Mouse (Mus musculus): Measurements from ENCODE around the gene Nckap5. TPM values are rescaled to one million over a fixed set of nuclear protein-coding genes. Genes with fewer than 3 reads are reported as not detected.

The Nckap5 gene
- total and polyA plus RNA-seq, 2 experiments from 2014 or later: 9.3 to 10.2 TPM

GRCm38 (mm10) chr1:125971933-125972332, 858.7 kb downstream of the Nckap5 start:
- DNase-seq: no peak
- H3K4me3 ChIP-seq (ENCODE audit: low read depth, low read length): no peak overlapping the region
- no peaks in the 10 kb centered on the region for H3K9me3 ChIP-seq (ENCODE audit: low read length)
- no peak overlapping the region for H3K4me2 ChIP-seq (ENCODE audit: low read depth)
- no peak overlapping the region for H3K27ac ChIP-seq (ENCODE audit: low read depth, low read length)
- no peak for TF ChIP-seq CTCF (IDR thresholded peaks at IDR 0.05; ENCODE audit: low read depth)
- H3K9ac ChIP-seq: no peak overlapping the region
- 19% methylated on average over 6 of the region's 6 CpGs for WGBS
- no peaks in the 10 kb centered on the region for H3K27me3 ChIP-seq (ENCODE audit: insufficient read depth, low read length)
- H3K36me3 ChIP-seq (ENCODE audit: insufficient read depth): no peaks in the 10 kb centered on the region; the same call in 1 of the 2 replicates
- ATAC-seq: peak; percentile 48; the same call in 1 of the 2 replicates
- H3K4me1 ChIP-seq (ENCODE audit: insufficient read depth): no peaks in the 10 kb centered on the region

- Histone ChIP-seq H3K4me3 (ENCODE audit: low read depth, low read length) (no peak overlapping the region), H3K27ac (ENCODE audit: low read depth, low read length) (no peak overlapping the region), H3K9me3 (ENCODE audit: low read length) (no peaks in the 10 kb centered on the region), H3K4me2 (ENCODE audit: low read depth) (no peak overlapping the region), H3K27me3 (ENCODE audit: insufficient read depth, low read length) (no peaks in the 10 kb centered on the region), H3K9ac (no peak overlapping the region), H3K4me1 (ENCODE audit: insufficient read depth) (no peaks in the 10 kb centered on the region), H3K36me3 (ENCODE audit: insufficient read depth) (no peaks in the 10 kb centered on the region; the same call in 1 of the 2 replicates)
- ATAC-seq (no peak), DNase-seq (no peak)
- WGBS: 83% methylated on average over 6 of the region's 6 CpGs
- TF ChIP-seq CTCF (IDR thresholded peaks at IDR 0.05; ENCODE audit: low read depth): no peak
Measured at GRCm38 (mm10) chr1:125967671-125968070, 862.9 kb downstream of the Nckap5 start.

GRCm38 (mm10) chr1:125951026-125951425, 879.6 kb downstream of the Nckap5 start:
- TF ChIP-seq CTCF (IDR thresholded peaks at IDR 0.05; ENCODE audit: low read depth): no peak
- Histone ChIP-seq H3K9ac (no peak overlapping the region), H3K27ac (ENCODE audit: low read depth, low read length) (no peak overlapping the region), H3K36me3 (ENCODE audit: insufficient read depth) (no peaks in the 10 kb centered on the region), H3K9me3 (ENCODE audit: low read length) (no peaks in the 10 kb centered on the region), H3K4me3 (ENCODE audit: low read depth, low read length) (no peak overlapping the region), H3K4me2 (ENCODE audit: low read depth) (no peak overlapping the region), H3K4me1 (ENCODE audit: insufficient read depth) (no peaks in the 10 kb centered on the region), H3K27me3 (ENCODE audit: insufficient read depth, low read length) (no peaks in the 10 kb centered on the region)
- ATAC-seq (no peak), DNase-seq (no peak)
- WGBS: 87% methylated on average over 3 of the region's 3 CpGs

GRCm38 (mm10) chr1:125949076-125949475, 881.5 kb downstream of the Nckap5 start:
- H3K9me3 ChIP-seq (ENCODE audit: low read length): no peaks in the 10 kb centered on the region
- H3K4me1 ChIP-seq (ENCODE audit: insufficient read depth): no peaks in the 10 kb centered on the region
- H3K9ac ChIP-seq: no peak overlapping the region
- TF ChIP-seq CTCF (IDR thresholded peaks at IDR 0.05; ENCODE audit: low read depth): no peak
- H3K27me3 ChIP-seq (ENCODE audit: insufficient read depth, low read length): no peaks in the 10 kb centered on the region
- no peak overlapping the region for H3K4me2 ChIP-seq (ENCODE audit: low read depth)
- no peak overlapping the region for H3K4me3 ChIP-seq (ENCODE audit: low read depth, low read length)
- no peak for DNase-seq
- ATAC-seq: no peak
- H3K36me3 ChIP-seq (ENCODE audit: insufficient read depth): no peaks in the 10 kb centered on the region
- 52% methylated on average over 6 of the region's 6 CpGs for WGBS
- no peak overlapping the region for H3K27ac ChIP-seq (ENCODE audit: low read depth, low read length)

GRCm38 (mm10) chr1:125945136-125945535, 885.5 kb downstream of the Nckap5 start:
- DNase-seq: peak; percentile 56
- TF ChIP-seq CTCF (IDR thresholded peaks at IDR 0.05; ENCODE audit: low read depth): no peak
- Histone ChIP-seq H3K9ac (no peak overlapping the region), H3K4me2 (ENCODE audit: low read depth) (no peak overlapping the region), H3K27ac (ENCODE audit: low read depth, low read length) (no peak overlapping the region), H3K4me3 (ENCODE audit: low read depth, low read length) (no peak overlapping the region), H3K36me3 (ENCODE audit: insufficient read depth) (no peaks in the 10 kb centered on the region), H3K4me1 (ENCODE audit: insufficient read depth) (no peaks in the 10 kb centered on the region), H3K27me3 (ENCODE audit: insufficient read depth, low read length) (no peaks in the 10 kb centered on the region), H3K9me3 (ENCODE audit: low read length) (no peaks in the 10 kb centered on the region)
- 46% methylated on average over 9 of the region's 9 CpGs for WGBS
- ATAC-seq: peak; percentile 63

- H3K9me3 ChIP-seq (ENCODE audit: low read length): no peaks in the 10 kb centered on the region
- no peaks in the 10 kb centered on the region for H3K4me1 ChIP-seq (ENCODE audit: insufficient read depth)
- H3K27me3 ChIP-seq (ENCODE audit: insufficient read depth, low read length): no peaks in the 10 kb centered on the region
- DNase-seq (no peak), ATAC-seq (no peak)
- 95% methylated on average over 1 of the region's 1 CpGs for WGBS
- no peak overlapping the region for H3K4me3 ChIP-seq (ENCODE audit: low read depth, low read length)
- no peak for TF ChIP-seq CTCF (IDR thresholded peaks at IDR 0.05; ENCODE audit: low read depth)
- H3K36me3 ChIP-seq (ENCODE audit: insufficient read depth): no peaks in the 10 kb centered on the region
- no peak overlapping the region for H3K4me2 ChIP-seq (ENCODE audit: low read depth)
- H3K9ac ChIP-seq: no peak overlapping the region
- no peak overlapping the region for H3K27ac ChIP-seq (ENCODE audit: low read depth, low read length)
Measured at GRCm38 (mm10) chr1:125943305-125943704, 887.3 kb downstream of the Nckap5 start.

GRCm38 (mm10) chr1:125925486-125925885, 905.1 kb downstream of the Nckap5 start:
- no peak overlapping the region for H3K9ac ChIP-seq
- no peak overlapping the region for H3K27ac ChIP-seq (ENCODE audit: low read depth, low read length)
- no peaks in the 10 kb centered on the region for H3K27me3 ChIP-seq (ENCODE audit: insufficient read depth, low read length)
- H3K9me3 ChIP-seq (ENCODE audit: low read length): no peaks in the 10 kb centered on the region
- H3K4me3 ChIP-seq (ENCODE audit: low read depth, low read length): no peak overlapping the region
- ATAC-seq (no peak), DNase-seq (no peak)
- TF ChIP-seq CTCF (IDR thresholded peaks at IDR 0.05; ENCODE audit: low read depth): no peak
- H3K4me1 ChIP-seq (ENCODE audit: insufficient read depth): no peaks in the 10 kb centered on the region
- H3K4me2 ChIP-seq (ENCODE audit: low read depth): no peak overlapping the region
- no peaks in the 10 kb centered on the region for H3K36me3 ChIP-seq (ENCODE audit: insufficient read depth)
- 91% methylated on average over 10 of the region's 10 CpGs for WGBS

GRCm38 (mm10) chr1:125923062-125923461, 907.5 kb downstream of the Nckap5 start:
- H3K9me3 ChIP-seq (ENCODE audit: low read length): no peaks in the 10 kb centered on the region
- no peaks in the 10 kb centered on the region for H3K36me3 ChIP-seq (ENCODE audit: insufficient read depth)
- 63% methylated on average over 2 of the region's 2 CpGs for WGBS
- H3K27ac ChIP-seq (ENCODE audit: low read depth, low read length): no peak overlapping the region
- no peaks in the 10 kb centered on the region for H3K4me1 ChIP-seq (ENCODE audit: insufficient read depth)
- TF ChIP-seq CTCF (IDR thresholded peaks at IDR 0.05; ENCODE audit: low read depth): peak; percentile 50
- ATAC-seq (no peak), DNase-seq (no peak)
- no peak overlapping the region for H3K4me3 ChIP-seq (ENCODE audit: low read depth, low read length)
- H3K4me2 ChIP-seq (ENCODE audit: low read depth): no peak overlapping the region
- H3K27me3 ChIP-seq (ENCODE audit: insufficient read depth, low read length): no peaks in the 10 kb centered on the region
- H3K9ac ChIP-seq: no peak overlapping the region

Data from forebrain, postnatal 0 days (tissue).